Mouse (Mus musculus) CH12.LX (cell line): ENCODE measurements at regions not wholly inside any gene's neighbourhood (a gene's known extent, or its start where the extent isn't known, plus 50 kb on each side); places are given as distances from the start of the nearest gene placed in this dataset.

Experiments used
- DNase-seq: peaks from one replicate; pipeline ENCODE4 v3.0.0-alpha.2; 2013; ENCODE audit errors: extremely low read depth
- H3K27ac ChIP-seq: 2 replicates; pipeline ENCODE4 v1.5.1; 2012; ENCODE audit warnings: low read depth, mild to moderate bottlenecking, control low read depth, moderate library complexity; ENCODE audit not compliant: insufficient read depth
- H3K27me3 ChIP-seq: replicated peaks from 2 replicates; pipeline ENCODE3; 2012; ENCODE audit warnings: inconsistent platforms
- H3K36me3 ChIP-seq, 2 experiments: replicated peaks in 1 of 2; 2 replicates each; pipeline versions ENCODE3 to v1.6.1; 2012; ENCODE audit warnings: inconsistent platforms in 1 of 2, low read length in 1 of 2, mild to moderate bottlenecking in 1 of 2, mixed read lengths in 1 of 2, moderate library complexity in 1 of 2; ENCODE audit not compliant: control insufficient read depth in 1 of 2, insufficient read depth in 1 of 2
- H3K4me1 ChIP-seq, 2 experiments: 2 replicates each; pipeline ENCODE4 v1.6.1; 2012; ENCODE audit warnings: inconsistent platforms in 1 of 2, moderate library complexity in 1 of 2; ENCODE audit not compliant: insufficient read depth in 2 of 2, control insufficient read depth in 1 of 2
- H3K4me2 ChIP-seq: 2 replicates; pipeline ENCODE4 v1.6.1; 2012; ENCODE audit warnings: low read depth, mild to moderate bottlenecking, control low read depth; ENCODE audit not compliant: poor library complexity, insufficient read depth, severe bottlenecking
- H3K4me3 ChIP-seq, 3 experiments: fragments of 150-350 bp in 1 of 3; sonication (generic) in 1 of 3; replicated peaks in 1 of 3; 2 replicates each; pipeline versions ENCODE3 to v1.5.1; 2011 to 2012; ENCODE audit warnings: low read depth in 2 of 3, low read length in 2 of 3, mild to moderate bottlenecking in 2 of 3, moderate library complexity in 2 of 3, control low read depth in 1 of 3, improper control_type of control experiment in 1 of 3, inconsistent platforms in 1 of 3, mixed read lengths in 1 of 3; ENCODE audit not compliant: poor library complexity in 1 of 3
- H3K79me2 ChIP-seq: replicated peaks from 2 replicates; pipeline ENCODE4 v1.6.1; 2012; ENCODE audit warnings: mild to moderate bottlenecking, moderate library complexity; ENCODE audit not compliant: control insufficient read depth, poor library complexity, insufficient read depth, severe bottlenecking; ENCODE audit errors: extremely low read depth
- H3K9ac ChIP-seq: 2 replicates; pipeline ENCODE4 v1.6.1; 2012; ENCODE audit warnings: low read depth, mild to moderate bottlenecking, control low read depth, moderate library complexity; ENCODE audit not compliant: insufficient read depth
- H3K9me3 ChIP-seq: replicated peaks from 2 replicates; pipeline ENCODE3; 2012; ENCODE audit warnings: low read length, inconsistent platforms, mixed read lengths
- BHLHE40 ChIP-seq: IDR thresholded peaks from 2 replicates; pipeline ENCODE4 v1.6.1; 2011; ENCODE audit warnings: mild to moderate bottlenecking, low read depth, low read length, improper control_type of control experiment
- CHD1 ChIP-seq: IDR thresholded peaks from 2 replicates; pipeline ENCODE4 v1.6.1; 2012; ENCODE audit warnings: low read depth, low read length, improper control_type of control experiment, inconsistent platforms
- E2F4 ChIP-seq: IDR thresholded peaks from 2 replicates; pipeline ENCODE4 v1.6.1; 2011; ENCODE audit warnings: low read depth, low read length, improper control_type of control experiment; ENCODE audit not compliant: insufficient replicate concordance
- EP300 ChIP-seq: IDR thresholded peaks from 2 replicates; pipeline ENCODE4 v1.6.1; 2011; ENCODE audit warnings: low read length, improper control_type of control experiment
- ETS1 ChIP-seq: conservative IDR thresholded peaks from 2 replicates; pipeline ENCODE4 v1.6.1; 2012; ENCODE audit warnings: low read depth, mild to moderate bottlenecking, inconsistent platforms, low read length, improper control_type of control experiment, moderate library complexity
- GABPA ChIP-seq: IDR thresholded peaks from 2 replicates; pipeline ENCODE4 v1.6.1; 2012; ENCODE audit warnings: low read depth, low read length, improper control_type of control experiment, inconsistent platforms; ENCODE audit not compliant: insufficient replicate concordance
- HCFC1 ChIP-seq: IDR thresholded peaks from 2 replicates; pipeline ENCODE4 v1.6.1; 2012; ENCODE audit warnings: low read depth, mild to moderate bottlenecking, inconsistent platforms, low read length, improper control_type of control experiment
- JUND ChIP-seq: conservative IDR thresholded peaks from 2 replicates; pipeline ENCODE4 v1.6.1; 2011; ENCODE audit warnings: low read depth, low read length, improper control_type of control experiment
- KAT2A ChIP-seq: IDR thresholded peaks from 2 replicates; pipeline ENCODE4 v1.6.1; 2012; ENCODE audit warnings: low read length, improper control_type of control experiment, inconsistent platforms; ENCODE audit not compliant: insufficient replicate concordance
- MAFK ChIP-seq: IDR thresholded peaks from 2 replicates; pipeline ENCODE4 v1.6.1; 2011; ENCODE audit warnings: low read length, improper control_type of control experiment; ENCODE audit not compliant: insufficient replicate concordance
- MAX ChIP-seq: IDR thresholded peaks from 2 replicates; pipeline ENCODE4 v1.6.1; 2011; ENCODE audit warnings: low read length, improper control_type of control experiment
- MAZ ChIP-seq: IDR thresholded peaks from 2 replicates; pipeline ENCODE4 v1.6.1; 2012; ENCODE audit warnings: low read depth, mild to moderate bottlenecking, inconsistent platforms, low read length, improper control_type of control experiment, moderate library complexity
- MEF2A ChIP-seq: IDR thresholded peaks from 2 replicates; pipeline ENCODE4 v1.6.1; 2014; ENCODE audit warnings: low read depth, mild to moderate bottlenecking, inconsistent platforms, low read length, improper control_type of control experiment, borderline replicate concordance
- MXI1 ChIP-seq: IDR thresholded peaks from 2 replicates; pipeline ENCODE4 v1.6.1; 2011; ENCODE audit warnings: mild to moderate bottlenecking, low read depth, low read length, improper control_type of control experiment
- NRF1 ChIP-seq: IDR thresholded peaks from 2 replicates; pipeline ENCODE4 v1.6.1; 2014; ENCODE audit warnings: low read depth, mild to moderate bottlenecking, inconsistent platforms, low read length, improper control_type of control experiment, moderate library complexity
- PAX5 ChIP-seq: IDR thresholded peaks from 2 replicates; pipeline ENCODE4 v1.6.1; 2012; ENCODE audit warnings: low read length, inconsistent platforms, mixed read lengths
- POLR2AphosphoS2 ChIP-seq: IDR thresholded peaks from 2 replicates; pipeline ENCODE4 v1.6.1; 2011; ENCODE audit warnings: low read depth, low read length, improper control_type of control experiment
- TCF12 ChIP-seq: IDR thresholded peaks from 2 replicates; pipeline ENCODE4 v1.6.1; 2014; ENCODE audit warnings: low read depth, mild to moderate bottlenecking, inconsistent platforms, low read length, improper control_type of control experiment
- ZKSCAN1 ChIP-seq: IDR thresholded peaks from 2 replicates; pipeline ENCODE4 v1.6.1; 2012; ENCODE audit warnings: low read depth, inconsistent platforms, low read length, improper control_type of control experiment, borderline replicate concordance
- ZNF384 ChIP-seq: IDR thresholded peaks from 2 replicates; pipeline ENCODE4 v1.6.1; 2012; ENCODE audit warnings: low read depth, low read length, improper control_type of control experiment, inconsistent platforms
- dilution Hi-C: fragments of 300-500 bp; cut with MboI; formaldehyde crosslinking; loops from 2 replicates; pipeline ENCODE4 v1.14.3; 2020; ENCODE audit warnings: low sequenced_read_pairs; ENCODE audit not compliant: extremely low pct_unique_long_range_greater_than_20kb, extremely low pct_ligation_motif_present
- in situ Hi-C: fragments of 300-500 bp; cut with MboI; formaldehyde crosslinking; loops from 3 replicates; pipeline ENCODE4 v1.14.3; 2019; ENCODE audit warnings: low sequenced_read_pairs, low pct_ligation_motif_present, low pct_unique_long_range_greater_than_20kb, mixed read lengths

- no peak for TF ChIP-seq TCF12
- TF ChIP-seq E2F4, result no peak
- Histone ChIP-seq H3K4me2 (no peak overlapping the region), H3K9me3 (peaks cover 59% of the 10 kb centered on the region), H3K4me3 (no peak overlapping the region), H3K4me1 (no peaks in the 10 kb centered on the region), H3K27ac (no peak overlapping the region), H3K9ac (no peak overlapping the region), H3K79me2 (no peaks in the 10 kb centered on the region), H3K36me3 (no peaks in the 10 kb centered on the region), H3K27me3 (no peaks in the 10 kb centered on the region)
- dilution Hi-C loops, result no loop called here
- in situ Hi-C loops, result no loop called here
- no peak for DNase-seq
These were observed 379.3 kb downstream of the Gm10295 start for GRCm38 (mm10) chr7:70972023-70972400.

GRCm38 (mm10) chr7:70971323-70972022, 379.8 kb downstream of the Gm10295 start:
- DNase-seq, result no peak
- Histone ChIP-seq H3K4me1 (no peaks in the 10 kb centered on the region), H3K27ac (no peak overlapping the region)
- dilution Hi-C loops, result no loop called here
- no peak for TF ChIP-seq MAX
- TF ChIP-seq, all 38 proteins: peak for 0
- Histone ChIP-seq H3K4me2 (no peak overlapping the region), H3K9ac (no peak overlapping the region), H3K36me3 (no peaks in the 10 kb centered on the region), H3K79me2 (no peaks in the 10 kb centered on the region), H3K9me3 (peaks cover 60% of the 10 kb centered on the region), H3K27me3 (no peaks in the 10 kb centered on the region), H3K4me3 (no peak overlapping the region)
- in situ Hi-C loops, result no loop called here

- H3K4me2 ChIP-seq, result no peak overlapping the region
- no peak for TF ChIP-seq BHLHE40
- TF ChIP-seq MXI1, result no peak
- TF ChIP-seq PAX5, result no peak
- no peak for TF ChIP-seq JUND
- TF ChIP-seq ETS1, result no peak
- no peak for TF ChIP-seq ZKSCAN1
- TF ChIP-seq MEF2A, result no peak
- no peak for TF ChIP-seq MAFK
- no peak for TF ChIP-seq E2F4
- no peak for TF ChIP-seq POLR2AphosphoS2
- TF ChIP-seq KAT2A, result no peak
- TF ChIP-seq NRF1, result no peak
- no peak for TF ChIP-seq GABPA
- no peak for TF ChIP-seq ZNF384
- no peak for TF ChIP-seq MAX
- TF ChIP-seq EP300, result no peak
- TF ChIP-seq HCFC1, result no peak
- no peak for TF ChIP-seq MAZ
- TF ChIP-seq CHD1, result no peak
- H3K4me1 ChIP-seq, result no peaks in the 10 kb centered on the region
- in situ Hi-C loops (no loop called here), dilution Hi-C loops (no loop called here)
- H3K27me3 ChIP-seq, result no peaks in the 10 kb centered on the region
- H3K36me3 ChIP-seq, result no peaks in the 10 kb centered on the region
- no peak overlapping the region for H3K9ac ChIP-seq
- peaks cover 60% of the 10 kb centered on the region for H3K9me3 ChIP-seq
- no peak for DNase-seq
- H3K4me3 ChIP-seq, result no peak overlapping the region
- H3K79me2 ChIP-seq, result no peaks in the 10 kb centered on the region
- no peak overlapping the region for H3K27ac ChIP-seq
These were observed 398.8 kb downstream of the Gm10295 start for GRCm38 (mm10) chr7:70952318-70952959.
